Mouse (Mus musculus): ENCODE measurements around the gene Dicer1. TPM values are rescaled to one million over a fixed set of nuclear protein-coding genes. Genes with fewer than 3 reads are reported as not detected.
A peak's percentile ranks its signal among the peaks of the same experiment; 100 is the strongest.

Gene Dicer1
- polyA plus RNA-seq, 1 experiment from 2014 or later, result 12.5 TPM

DNA sequence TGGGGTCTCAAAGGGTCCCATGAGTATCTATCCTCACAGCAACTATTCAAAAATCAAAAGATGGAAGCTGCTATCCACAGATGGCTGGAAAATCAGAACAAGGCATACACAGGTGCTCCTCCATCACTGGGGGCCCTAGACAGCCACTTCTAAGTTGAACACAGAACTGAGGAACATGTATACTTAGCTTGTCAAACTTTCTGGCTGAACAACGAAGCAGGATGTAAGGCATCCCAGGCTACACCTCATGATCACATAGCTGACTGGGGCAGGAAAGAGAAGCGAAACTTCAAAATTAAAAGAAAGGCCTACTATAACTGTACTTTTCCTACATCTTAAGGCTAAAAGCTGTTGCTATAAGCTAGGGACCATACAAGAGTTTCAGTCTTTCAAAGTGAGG is 2.8 kb downstream of the Dicer1 start:
- Histone ChIP-seq H3K4me2 (ENCODE audit: low read depth, low read length) (no peak overlapping the region), H3K36me3 (ENCODE audit: control insufficient read depth, insufficient read depth, low read length) (no peaks in the 10 kb centered on the region), H3K27me3 (ENCODE audit: control insufficient read depth, insufficient read depth, low read length) (no peaks in the 10 kb centered on the region), H3K4me3 (replicated peaks; ENCODE audit: low read length) (no peak overlapping the region), H3K9me3 (replicated peaks; ENCODE audit: control insufficient read depth, low read length) (no peaks in the 10 kb centered on the region), H3K4me1 (ENCODE audit: control insufficient read depth, insufficient read depth, low read length) (peaks cover 27% of the 10 kb centered on the region), H3K9ac (ENCODE audit: low read length) (no peak overlapping the region), H3K27ac (ENCODE audit: low read length) (no peak overlapping the region)
- ATAC-seq (ENCODE audit: insufficient read depth, low FRiP score), result no peak
- WGBS, result 58% methylated on average over 2 of the region's 2 CpGs

- no peak overlapping the region for H3K4me2 ChIP-seq (ENCODE audit: low read depth, low read length)
- no peak for ATAC-seq (ENCODE audit: insufficient read depth, low FRiP score)
- no peaks in the 10 kb centered on the region for H3K27me3 ChIP-seq (ENCODE audit: control insufficient read depth, insufficient read depth, low read length)
- H3K9ac ChIP-seq (ENCODE audit: low read length), result no peak overlapping the region
- H3K4me3 ChIP-seq (replicated peaks; ENCODE audit: low read length), result no peak overlapping the region
- H3K36me3 ChIP-seq (ENCODE audit: control insufficient read depth, insufficient read depth, low read length), result no peaks in the 10 kb centered on the region
- H3K27ac ChIP-seq (ENCODE audit: low read length), result no peak overlapping the region
- no peaks in the 10 kb centered on the region for H3K9me3 ChIP-seq (replicated peaks; ENCODE audit: control insufficient read depth, low read length)
- WGBS, result 84% methylated on average over 5 of the region's 5 CpGs
- H3K4me1 ChIP-seq (ENCODE audit: control insufficient read depth, insufficient read depth, low read length), result peaks cover 22% of the 10 kb centered on the region
Measured at GRCm38 (mm10) chr12:104747252-104747651, 4.5 kb downstream of the Dicer1 start.

DNA sequence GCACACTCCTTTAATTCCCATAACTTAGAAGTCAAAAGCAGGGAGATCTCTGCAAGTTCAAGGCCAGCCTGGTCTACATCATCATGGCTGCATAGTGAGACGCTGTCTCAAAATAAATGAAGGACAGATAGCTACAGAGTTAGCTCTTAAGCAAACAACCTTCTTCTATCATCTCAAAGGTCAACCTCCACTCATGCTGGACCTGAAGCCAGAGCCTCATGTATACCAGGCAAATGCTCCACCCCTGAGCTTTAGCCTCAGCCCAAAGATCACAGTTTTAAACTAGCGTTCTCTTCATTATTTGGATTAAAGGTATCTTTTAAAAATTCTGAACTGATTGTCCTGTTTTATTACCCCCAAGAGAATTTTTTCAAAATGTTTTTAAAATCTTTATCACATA is 5.2 kb downstream of the Dicer1 start:
- Histone ChIP-seq H3K4me3 (replicated peaks; ENCODE audit: low read length) (no peak overlapping the region), H3K27ac (ENCODE audit: low read length) (no peak overlapping the region), H3K4me2 (ENCODE audit: low read depth, low read length) (no peak overlapping the region), H3K4me1 (ENCODE audit: control insufficient read depth, insufficient read depth, low read length) (peaks cover 22% of the 10 kb centered on the region), H3K27me3 (ENCODE audit: control insufficient read depth, insufficient read depth, low read length) (no peaks in the 10 kb centered on the region), H3K9ac (ENCODE audit: low read length) (no peak overlapping the region), H3K36me3 (ENCODE audit: control insufficient read depth, insufficient read depth, low read length) (no peaks in the 10 kb centered on the region), H3K9me3 (replicated peaks; ENCODE audit: control insufficient read depth, low read length) (no peaks in the 10 kb centered on the region)
- WGBS, result 84% methylated on average over 2 of the region's 2 CpGs
- ATAC-seq (ENCODE audit: insufficient read depth, low FRiP score), result no peak

- no peak for ATAC-seq (ENCODE audit: insufficient read depth, low FRiP score)
- 71% methylated on average over 4 of the region's 4 CpGs for WGBS
Measured at GRCm38 (mm10) chr12:104743687-104744086, 8.1 kb downstream of the Dicer1 start.

GRCm38 (mm10) chr12:104742247-104742646 is 9.5 kb downstream of the Dicer1 start:
- H3K4me1 ChIP-seq (ENCODE audit: control insufficient read depth, insufficient read depth, low read length), result peaks cover 10% of the 10 kb centered on the region
- H3K9me3 ChIP-seq (replicated peaks; ENCODE audit: control insufficient read depth, low read length), result no peaks in the 10 kb centered on the region
- no peaks in the 10 kb centered on the region for H3K36me3 ChIP-seq (ENCODE audit: control insufficient read depth, insufficient read depth, low read length)
- no peak for ATAC-seq (ENCODE audit: insufficient read depth, low FRiP score)
- 79% methylated on average over 6 of the region's 6 CpGs for WGBS
- no peak overlapping the region for H3K9ac ChIP-seq (ENCODE audit: low read length)
- H3K27ac ChIP-seq (ENCODE audit: low read length), result no peak overlapping the region
- no peak overlapping the region for H3K4me3 ChIP-seq (replicated peaks; ENCODE audit: low read length)
- H3K27me3 ChIP-seq (ENCODE audit: control insufficient read depth, insufficient read depth, low read length), result no peaks in the 10 kb centered on the region
- H3K4me2 ChIP-seq (ENCODE audit: low read depth, low read length), result no peak overlapping the region

More at GRCm38 (mm10) chr12:104743687-104744086, 8.1 kb downstream of the Dicer1 start:
- H3K27me3 ChIP-seq (ENCODE audit: control insufficient read depth, insufficient read depth, low read length), result no peaks in the 10 kb centered on the region
- H3K4me1 ChIP-seq (ENCODE audit: control insufficient read depth, insufficient read depth, low read length), result peaks cover 13% of the 10 kb centered on the region
- H3K36me3 ChIP-seq (ENCODE audit: control insufficient read depth, insufficient read depth, low read length), result no peaks in the 10 kb centered on the region
- H3K9me3 ChIP-seq (replicated peaks; ENCODE audit: control insufficient read depth, low read length), result no peaks in the 10 kb centered on the region
- H3K9ac ChIP-seq (ENCODE audit: low read length), result no peak overlapping the region
- no peak overlapping the region for H3K4me2 ChIP-seq (ENCODE audit: low read depth, low read length)
- H3K4me3 ChIP-seq (replicated peaks; ENCODE audit: low read length), result no peak overlapping the region
- no peak overlapping the region for H3K27ac ChIP-seq (ENCODE audit: low read length)

- H3K9ac ChIP-seq (ENCODE audit: low read length), result no peak overlapping the region
- H3K4me2 ChIP-seq (ENCODE audit: low read depth, low read length), result no peak overlapping the region
- WGBS, result 49% methylated on average over 12 of the region's 12 CpGs
Measured at GRCm38 (mm10) chr12:104740841-104741787, 10.6 kb downstream of the Dicer1 start.

GRCm38 (mm10) chr12:104738931-104739330 is 12.8 kb downstream of the Dicer1 start:
- 48% methylated on average over 3 of the region's 3 CpGs for WGBS
- Histone ChIP-seq H3K4me3 (replicated peaks; ENCODE audit: low read length) (no peak overlapping the region), H3K9ac (ENCODE audit: low read length) (no peak overlapping the region), H3K9me3 (replicated peaks; ENCODE audit: control insufficient read depth, low read length) (no peaks in the 10 kb centered on the region), H3K27ac (ENCODE audit: low read length) (no peak overlapping the region), H3K4me1 (ENCODE audit: control insufficient read depth, insufficient read depth, low read length) (peaks cover 10% of the 10 kb centered on the region), H3K4me2 (ENCODE audit: low read depth, low read length) (no peak overlapping the region), H3K27me3 (ENCODE audit: control insufficient read depth, insufficient read depth, low read length) (no peaks in the 10 kb centered on the region), H3K36me3 (ENCODE audit: control insufficient read depth, insufficient read depth, low read length) (no peaks in the 10 kb centered on the region)
- no peak for ATAC-seq (ENCODE audit: insufficient read depth, low FRiP score)

More at GRCm38 (mm10) chr12:104740841-104741787, 10.6 kb downstream of the Dicer1 start:
- Histone ChIP-seq H3K4me3 (replicated peaks; ENCODE audit: low read length) (no peak overlapping the region), H3K9me3 (replicated peaks; ENCODE audit: control insufficient read depth, low read length) (no peaks in the 10 kb centered on the region), H3K27ac (ENCODE audit: low read length) (no peak overlapping the region), H3K4me1 (ENCODE audit: control insufficient read depth, insufficient read depth, low read length) (peaks cover 10% of the 10 kb centered on the region), H3K36me3 (ENCODE audit: control insufficient read depth, insufficient read depth, low read length) (no peaks in the 10 kb centered on the region), H3K27me3 (ENCODE audit: control insufficient read depth, insufficient read depth, low read length) (no peaks in the 10 kb centered on the region)
- ATAC-seq (ENCODE audit: insufficient read depth, low FRiP score), result no peak

DNA sequence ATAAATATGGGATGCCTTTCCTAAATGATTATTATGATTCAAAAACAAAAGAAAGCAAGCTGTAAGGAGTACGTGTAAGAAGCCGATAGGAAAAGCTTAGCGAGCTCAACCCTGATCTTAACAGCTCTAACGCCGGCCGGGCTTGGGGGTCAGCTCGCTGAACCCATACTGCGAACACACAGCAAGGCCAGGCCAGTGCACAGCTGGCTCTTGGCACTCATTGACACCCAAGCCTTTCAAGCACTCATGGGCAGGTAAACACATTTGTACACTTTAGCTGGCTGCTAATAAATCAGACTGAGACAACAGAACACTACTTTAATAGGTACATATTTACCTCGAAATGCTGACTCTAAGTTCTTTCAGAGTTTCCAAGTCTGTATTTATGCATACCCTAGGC is 13.3 kb downstream of the Dicer1 start:
- H3K27ac ChIP-seq (ENCODE audit: low read length), result no peak overlapping the region
- no peak overlapping the region for H3K9ac ChIP-seq (ENCODE audit: low read length)
- peak; percentile 40; the same call in 1 of the 2 replicates for ATAC-seq (ENCODE audit: insufficient read depth, low FRiP score)
- H3K4me3 ChIP-seq (replicated peaks; ENCODE audit: low read length), result no peak overlapping the region
- WGBS, result 39% methylated on average over 9 of the region's 9 CpGs
- no peaks in the 10 kb centered on the region for H3K36me3 ChIP-seq (ENCODE audit: control insufficient read depth, insufficient read depth, low read length)
- no peak overlapping the region for H3K4me2 ChIP-seq (ENCODE audit: low read depth, low read length)
- peaks cover 10% of the 10 kb centered on the region for H3K4me1 ChIP-seq (ENCODE audit: control insufficient read depth, insufficient read depth, low read length)
- no peaks in the 10 kb centered on the region for H3K27me3 ChIP-seq (ENCODE audit: control insufficient read depth, insufficient read depth, low read length)
- H3K9me3 ChIP-seq (replicated peaks; ENCODE audit: control insufficient read depth, low read length), result no peaks in the 10 kb centered on the region

- H3K27ac ChIP-seq (ENCODE audit: low read length), result no peak overlapping the region
- no peak for ATAC-seq (ENCODE audit: insufficient read depth, low FRiP score)
- 87% methylated on average over 10 of the region's 10 CpGs for WGBS
Measured at GRCm38 (mm10) chr12:104737666-104738065, 14.1 kb downstream of the Dicer1 start.

More at GRCm38 (mm10) chr12:104737666-104738065, 14.1 kb downstream of the Dicer1 start:
- H3K4me3 ChIP-seq (replicated peaks; ENCODE audit: low read length), result no peak overlapping the region
- H3K27me3 ChIP-seq (ENCODE audit: control insufficient read depth, insufficient read depth, low read length), result no peaks in the 10 kb centered on the region
- H3K4me2 ChIP-seq (ENCODE audit: low read depth, low read length), result no peak overlapping the region
- no peaks in the 10 kb centered on the region for H3K36me3 ChIP-seq (ENCODE audit: control insufficient read depth, insufficient read depth, low read length)
- peaks cover 10% of the 10 kb centered on the region for H3K4me1 ChIP-seq (ENCODE audit: control insufficient read depth, insufficient read depth, low read length)
- H3K9me3 ChIP-seq (replicated peaks; ENCODE audit: control insufficient read depth, low read length), result no peaks in the 10 kb centered on the region
- H3K9ac ChIP-seq (ENCODE audit: low read length), result no peak overlapping the region
